Mouse (Mus musculus): ENCODE measurements around the gene Gm10306. TPM values are rescaled to one million over a fixed set of nuclear protein-coding genes. Genes with fewer than 3 reads are reported as not detected.
A peak's percentile ranks its signal among the peaks of the same experiment; 100 is the strongest.

Gene Gm10306
- total RNA-seq (2021) = not detected

DNA sequence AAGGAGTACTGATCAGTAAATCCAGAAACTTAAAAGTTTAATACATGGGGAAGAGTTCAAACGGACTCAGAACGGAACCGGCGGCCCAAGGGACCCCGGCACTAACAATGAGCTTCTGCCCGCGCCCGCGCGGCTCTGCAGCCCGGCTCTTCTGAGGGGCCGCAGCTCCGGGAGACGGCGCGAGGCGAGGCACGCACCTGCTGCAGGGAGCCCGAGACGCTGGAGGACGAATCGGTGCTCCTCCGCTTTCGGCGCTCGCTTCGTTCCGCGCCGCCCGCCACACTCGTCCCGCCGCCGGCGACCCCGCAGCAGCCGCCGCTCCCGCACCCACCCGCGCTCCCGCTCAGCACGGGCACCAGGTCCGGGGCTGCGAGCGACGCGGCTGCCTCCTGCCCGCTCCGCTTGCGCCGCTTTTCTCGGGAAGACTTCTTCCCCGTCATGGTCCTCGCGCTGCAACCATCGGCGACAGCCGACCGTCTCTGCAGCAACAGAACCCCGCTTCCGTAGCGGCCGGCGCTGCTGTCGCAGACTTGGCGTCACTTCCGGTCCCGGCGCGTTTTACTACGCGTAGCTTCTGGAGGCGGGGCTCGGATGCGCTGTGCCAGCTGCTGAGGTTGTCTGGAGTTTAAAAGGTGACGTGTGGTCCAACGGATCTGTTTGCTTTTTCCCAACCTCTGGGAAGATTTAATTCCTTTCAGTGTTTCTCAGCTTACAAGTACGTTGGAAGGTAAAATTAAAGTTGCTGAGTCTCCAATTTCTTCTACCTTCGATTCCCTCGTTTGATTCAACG lies at the start of gene Gm10306, which contains the start of gene Caap1:
Gene Gm10306 (plus strand): TSS at position 282 of the 790 bp plus-strand sequence.
Gene Caap1 (minus strand): TSS at position 532 of the 790 bp plus-strand sequence.
- peak; percentile 93 to 96 for DNase-seq (ENCODE audit: extremely low spot score in 1 of 2, low spot score in 2 of 2)
- intact Hi-C loops (cut with DNase I) = no loop called here

DNA sequence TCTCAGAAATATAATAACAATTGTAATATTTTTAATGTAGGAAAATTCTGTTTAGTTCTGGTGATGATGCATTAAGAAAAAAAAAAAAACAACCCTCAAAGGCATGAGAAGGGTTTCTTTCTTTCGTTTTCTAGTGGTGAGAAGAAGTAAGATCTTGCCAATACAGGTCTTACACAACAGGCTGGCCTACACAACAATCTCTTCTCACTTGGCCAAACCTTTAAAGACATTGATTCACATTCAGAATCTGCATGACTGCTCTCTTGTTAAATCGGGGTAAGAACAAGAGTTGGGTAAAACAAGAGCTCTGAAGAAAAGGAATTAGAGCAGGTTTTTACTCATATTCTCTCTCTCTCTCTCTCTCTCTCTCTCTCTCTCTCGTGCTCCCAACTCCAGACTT lies 41.0 kb upstream of the Gm10306 start:
- DNase-seq (ENCODE audit: extremely low spot score in 1 of 2, low spot score in 2 of 2) = no peak
- intact Hi-C loops (cut with DNase I) = no loop called here

DNA sequence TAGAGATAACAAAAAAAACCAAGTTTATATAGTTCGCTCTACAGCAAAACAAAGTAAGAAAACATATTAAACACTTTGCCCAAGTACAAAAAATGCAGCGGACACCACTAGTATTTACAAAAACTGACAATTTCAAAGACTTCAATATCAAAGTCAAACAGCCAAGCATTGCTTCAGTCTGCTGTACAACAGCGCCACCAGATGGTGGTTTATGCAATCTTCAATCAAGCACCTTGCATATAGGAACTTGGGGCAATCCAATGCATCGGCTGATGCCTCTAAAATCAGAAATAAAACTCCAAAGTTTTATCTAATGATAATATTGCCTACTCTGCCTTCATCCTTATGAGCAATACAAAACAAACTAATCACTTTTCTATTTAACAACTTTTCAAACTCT lies 38.7 kb upstream of the Gm10306 start:
- DNase-seq (ENCODE audit: extremely low spot score in 1 of 2, low spot score in 2 of 2) = peak; percentile 17 to 52
- intact Hi-C loops (cut with DNase I) = no loop called here

DNA sequence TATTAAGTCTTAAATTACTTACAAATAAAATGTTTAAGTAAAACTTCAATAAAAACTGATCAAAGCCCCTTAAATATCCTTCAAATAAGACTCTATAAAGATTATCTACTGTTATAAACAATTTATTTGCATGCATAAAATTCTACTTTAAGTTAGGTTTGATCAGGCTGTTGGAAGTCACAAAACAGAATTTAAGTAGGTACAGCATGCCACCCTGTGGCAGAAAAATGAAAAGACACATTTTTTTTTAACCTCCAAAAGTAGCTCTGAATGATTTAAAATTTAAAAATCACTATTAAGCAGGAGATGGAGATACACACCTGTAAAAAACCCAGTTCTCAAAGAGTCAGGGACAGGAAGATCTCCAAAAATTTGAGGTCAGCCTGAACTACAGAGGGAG lies 33.0 kb upstream of the Gm10306 start:
- no peak for DNase-seq (ENCODE audit: extremely low spot score in 1 of 2, low spot score in 2 of 2)
- intact Hi-C loops (cut with DNase I) = loop anchor here (10.0 kb wide), 2 partner anchors 389 to 519 kb away; no protein-coding TSS in a partner anchor

DNA sequence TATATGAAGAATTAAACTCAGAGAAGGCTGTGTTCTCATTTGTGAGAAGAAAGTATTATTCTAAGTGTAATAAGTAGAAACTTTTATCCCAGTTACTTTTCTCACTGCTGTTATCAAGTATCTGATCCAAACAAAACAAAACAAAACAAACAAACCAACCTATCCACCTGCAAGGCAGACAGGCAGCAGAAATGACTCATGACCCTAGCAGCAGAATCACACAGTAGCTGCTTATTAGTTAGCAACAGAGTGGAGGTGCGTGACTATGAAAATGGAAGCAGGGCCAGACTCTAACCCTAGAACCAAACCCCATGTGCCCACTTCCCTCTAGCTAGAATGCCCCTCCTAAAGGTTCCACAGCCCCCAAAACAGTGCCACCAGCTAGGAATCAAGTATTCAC lies 26.9 kb upstream of the Gm10306 start:
- DNase-seq (ENCODE audit: extremely low spot score in 1 of 2, low spot score in 2 of 2) = no peak
- intact Hi-C loops (cut with DNase I) = loop anchor here (10.0 kb wide), 2 partner anchors 395 to 525 kb away; no protein-coding TSS in a partner anchor

DNA sequence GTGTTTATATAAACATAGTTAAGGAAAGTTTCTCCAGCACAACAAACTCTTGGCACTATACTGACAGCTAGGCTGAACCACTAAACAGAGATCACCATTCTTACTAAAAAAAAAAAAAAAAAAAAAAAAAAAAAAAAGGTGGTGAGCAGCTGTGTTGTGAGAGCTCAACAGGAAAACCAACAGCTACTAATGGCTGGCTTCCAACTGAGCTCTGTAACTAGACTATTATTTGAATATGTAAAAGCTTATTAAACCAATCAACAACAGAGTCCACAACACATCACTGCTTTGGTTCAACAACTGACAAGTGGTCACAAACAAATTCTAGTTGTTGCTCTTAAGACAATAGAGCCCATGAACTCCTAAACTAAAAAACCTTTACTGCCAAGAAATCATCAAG lies 23.1 kb upstream of the Gm10306 start:
- intact Hi-C loops (cut with DNase I) = no loop called here
- DNase-seq (ENCODE audit: extremely low spot score in 1 of 2, low spot score in 2 of 2) = no peak

DNA sequence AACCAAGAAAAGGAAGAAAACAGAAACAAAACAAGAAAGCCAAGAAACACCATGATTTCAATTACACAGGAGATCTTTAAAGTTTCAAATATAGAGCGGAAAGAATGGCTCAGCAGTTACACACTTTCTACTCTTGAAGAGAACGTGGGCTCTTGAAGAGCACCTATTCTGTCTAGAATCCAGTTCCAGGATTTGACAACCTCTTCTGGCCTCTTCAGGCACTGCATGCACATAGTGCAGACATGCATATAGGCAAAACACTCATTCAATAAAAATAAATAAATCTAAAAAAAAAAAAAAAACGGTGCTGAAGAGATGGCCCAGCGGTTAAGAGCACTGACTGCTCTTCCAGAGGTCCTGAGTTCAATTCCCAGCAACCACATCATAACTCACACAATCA lies 13.3 kb upstream of the Gm10306 start:
- intact Hi-C loops (cut with DNase I) = no loop called here
- no peak for DNase-seq (ENCODE audit: extremely low spot score in 1 of 2, low spot score in 2 of 2)

DNA sequence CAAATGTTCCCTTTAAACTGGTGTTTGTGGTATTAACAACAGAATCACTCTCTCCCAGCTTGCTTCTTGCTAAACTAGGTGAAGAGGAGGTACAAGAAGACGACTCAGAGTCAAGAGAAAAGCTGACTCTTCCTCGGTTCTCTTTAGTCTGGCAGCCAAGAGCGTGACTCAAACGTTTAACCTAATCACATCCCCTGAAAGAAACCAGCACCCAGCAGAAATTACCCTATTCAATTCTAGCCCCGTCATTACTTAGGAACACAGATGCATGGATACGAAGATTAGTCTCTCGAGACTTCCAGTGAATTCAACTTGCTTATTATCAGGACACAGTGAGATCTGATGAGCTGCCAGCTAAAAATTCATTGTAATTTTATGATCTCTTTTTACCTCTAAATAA lies 12.0 kb upstream of the Gm10306 start:
- no peak for DNase-seq (ENCODE audit: extremely low spot score in 1 of 2, low spot score in 2 of 2)
- intact Hi-C loops (cut with DNase I) = no loop called here

DNA sequence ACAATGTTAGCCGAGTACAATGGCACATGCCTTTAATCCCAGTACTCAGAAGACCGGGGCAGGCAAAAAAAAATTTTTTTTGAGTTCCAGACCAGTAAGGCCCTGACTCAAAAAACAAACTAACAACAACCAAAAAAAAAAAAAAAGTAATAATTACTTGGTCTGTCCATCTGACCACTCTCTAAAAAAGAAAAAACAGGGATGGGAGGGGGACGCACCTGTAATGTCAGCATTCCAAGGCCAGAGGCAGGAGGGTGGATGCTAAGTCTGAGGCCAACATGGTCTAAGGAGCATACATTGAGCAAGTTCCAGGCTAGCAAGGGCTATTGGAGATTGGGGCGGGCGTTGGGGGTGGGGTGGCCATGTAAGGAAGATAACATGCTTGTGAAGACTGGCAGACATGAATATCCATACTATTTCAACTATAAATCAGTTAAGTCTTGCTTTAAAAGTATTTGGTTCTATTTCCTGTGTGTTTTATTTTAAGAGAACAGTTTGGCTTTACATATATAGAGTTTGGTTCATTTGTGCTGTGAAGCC lies 1.3 kb upstream of the Gm10306 start:
- intact Hi-C loops (cut with DNase I) = no loop called here
- no peak for DNase-seq (ENCODE audit: extremely low spot score in 1 of 2, low spot score in 2 of 2)

DNA sequence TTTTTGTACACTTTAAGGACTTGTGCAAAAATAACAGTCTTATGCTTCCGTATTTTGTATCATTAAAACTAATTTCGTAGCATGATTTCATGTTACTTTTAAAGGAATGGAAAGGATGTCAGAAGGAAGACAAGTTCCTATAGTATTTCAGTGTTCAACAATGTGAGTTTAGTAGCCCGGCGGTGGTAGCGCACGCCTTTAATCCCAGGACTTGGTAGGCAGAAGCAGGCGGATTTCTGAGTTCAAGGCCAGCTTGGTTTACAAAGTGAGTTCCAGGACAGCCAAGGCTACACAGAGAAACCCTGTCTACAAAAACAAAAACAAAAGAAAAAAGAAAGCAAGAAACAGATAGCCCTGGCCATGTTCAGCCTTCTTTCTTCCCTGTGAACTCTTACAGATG lies 799 bp downstream of the Gm10306 start:
- no peak for DNase-seq (ENCODE audit: extremely low spot score in 1 of 2, low spot score in 2 of 2)
- intact Hi-C loops (cut with DNase I) = no loop called here

DNA sequence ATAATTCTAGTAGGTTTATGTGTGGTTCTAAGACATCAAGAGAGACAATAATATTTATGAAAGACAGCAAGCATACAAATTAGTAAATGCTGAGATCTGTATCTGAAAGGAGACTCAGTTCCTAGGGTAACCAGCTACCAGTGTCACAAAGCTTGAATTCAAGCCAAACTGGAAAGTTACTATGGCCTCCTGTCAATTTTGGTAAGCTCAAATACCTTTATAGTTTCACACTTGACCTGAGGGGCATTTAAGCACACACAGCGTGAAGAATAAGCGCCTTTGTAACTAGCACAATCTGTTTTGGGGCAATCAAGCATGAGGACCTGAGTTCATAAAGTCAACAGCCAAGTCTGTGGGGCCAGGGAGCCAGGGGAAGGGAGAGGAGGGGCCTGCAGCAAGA lies 2.9 kb downstream of the Gm10306 start:
- intact Hi-C loops (cut with DNase I) = no loop called here
- DNase-seq (ENCODE audit: extremely low spot score in 1 of 2, low spot score in 2 of 2) = no peak

DNA sequence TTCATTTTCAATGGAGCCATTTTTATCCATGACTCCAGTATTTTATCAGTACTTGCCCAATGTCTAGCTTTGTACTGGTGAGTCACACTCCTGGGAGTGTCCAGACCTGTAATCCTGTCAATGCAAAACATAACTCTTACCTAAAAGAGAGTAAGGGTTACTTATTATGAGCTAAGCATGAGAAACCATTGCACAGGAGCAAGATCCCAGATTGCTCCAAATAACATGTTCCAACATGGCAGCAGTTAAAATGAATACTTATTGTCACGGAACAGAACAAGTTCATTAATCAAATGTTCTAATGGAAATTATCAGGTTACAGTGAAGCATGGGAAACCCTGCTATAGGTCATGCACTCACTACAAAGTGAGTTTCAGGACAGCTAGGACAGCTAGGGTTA lies 4.0 kb downstream of the Gm10306 start:
- intact Hi-C loops (cut with DNase I) = no loop called here
- no peak for DNase-seq (ENCODE audit: extremely low spot score in 1 of 2, low spot score in 2 of 2)

DNA sequence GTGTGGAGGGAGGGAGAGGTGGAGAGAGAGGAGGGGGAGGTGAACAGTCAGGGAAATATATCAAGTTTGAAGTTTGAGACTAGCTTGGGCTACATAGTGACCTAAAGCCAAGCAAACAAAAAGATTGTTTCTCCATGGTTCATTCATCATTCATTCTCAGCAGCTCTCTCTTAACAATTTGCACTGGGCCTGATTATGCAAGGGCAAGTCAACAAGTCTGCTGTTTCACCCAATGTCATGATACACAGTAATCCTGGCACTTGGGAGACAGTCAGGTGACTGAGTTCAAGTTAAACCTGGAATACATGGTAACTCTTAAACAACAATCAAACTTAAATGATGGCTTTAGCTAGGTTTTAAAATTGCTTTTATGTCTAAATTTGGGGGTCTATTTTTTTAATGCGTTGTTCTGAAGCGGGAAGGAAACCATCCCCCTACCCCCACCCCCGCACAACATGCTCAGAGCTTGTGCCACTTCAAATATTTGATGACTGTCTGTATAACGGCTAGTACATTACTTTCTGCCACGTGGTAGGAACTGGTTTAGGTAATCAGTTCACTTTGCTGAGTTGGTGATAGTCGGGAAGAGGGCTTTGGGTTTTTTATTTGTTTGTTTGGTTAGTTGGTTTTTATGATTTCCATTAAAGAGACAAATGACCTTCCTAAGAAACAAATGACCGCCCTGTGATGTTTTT lies 5.8 kb downstream of the Gm10306 start:
- DNase-seq (ENCODE audit: extremely low spot score in 1 of 2, low spot score in 2 of 2) = no peak
- intact Hi-C loops (cut with DNase I) = no loop called here

DNA sequence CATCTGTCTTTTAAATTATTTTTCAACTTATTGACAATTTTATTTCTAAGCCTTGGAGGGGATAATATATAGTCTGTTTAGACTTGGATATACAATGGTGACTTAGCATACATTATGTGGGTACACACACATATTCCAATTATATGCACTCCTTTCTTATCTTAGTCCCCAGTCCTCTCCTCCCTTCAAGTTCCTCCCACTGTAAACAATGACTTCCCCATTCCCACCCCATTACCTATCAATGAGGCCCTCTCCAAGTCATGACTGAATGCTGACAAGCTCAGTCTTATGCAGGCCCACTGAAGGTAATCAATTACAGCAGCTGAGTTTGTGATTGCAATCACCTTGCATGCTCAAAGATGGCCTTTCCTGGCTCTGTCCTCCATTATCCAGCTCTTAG lies 8.0 kb downstream of the Gm10306 start:
- intact Hi-C loops (cut with DNase I) = no loop called here
- no peak for DNase-seq (ENCODE audit: extremely low spot score in 1 of 2, low spot score in 2 of 2)

DNA sequence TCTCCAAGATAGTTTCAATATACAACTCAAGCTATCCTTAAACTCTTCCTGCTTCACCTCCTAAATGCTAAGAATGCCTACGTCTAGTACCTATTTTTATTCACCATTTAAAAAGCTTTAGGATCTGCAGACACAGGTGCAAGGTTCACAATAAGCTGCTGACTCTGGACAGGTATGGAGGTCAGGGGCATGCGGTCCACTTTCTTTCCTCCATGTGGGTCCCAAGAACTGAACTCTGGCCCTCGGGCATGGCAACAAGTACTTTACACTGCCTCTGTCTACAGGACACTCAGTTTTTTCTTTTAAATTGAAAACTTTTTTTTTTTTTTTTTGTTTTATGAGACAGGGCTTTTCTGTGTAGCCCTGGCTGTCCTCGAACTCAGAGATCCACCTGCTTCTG lies 16.3 kb downstream of the Gm10306 start:
- no peak for DNase-seq (ENCODE audit: extremely low spot score in 1 of 2, low spot score in 2 of 2)
- intact Hi-C loops (cut with DNase I) = loop anchor here (10.0 kb wide), 1 partner anchor 382 kb away; no protein-coding TSS in a partner anchor

DNA sequence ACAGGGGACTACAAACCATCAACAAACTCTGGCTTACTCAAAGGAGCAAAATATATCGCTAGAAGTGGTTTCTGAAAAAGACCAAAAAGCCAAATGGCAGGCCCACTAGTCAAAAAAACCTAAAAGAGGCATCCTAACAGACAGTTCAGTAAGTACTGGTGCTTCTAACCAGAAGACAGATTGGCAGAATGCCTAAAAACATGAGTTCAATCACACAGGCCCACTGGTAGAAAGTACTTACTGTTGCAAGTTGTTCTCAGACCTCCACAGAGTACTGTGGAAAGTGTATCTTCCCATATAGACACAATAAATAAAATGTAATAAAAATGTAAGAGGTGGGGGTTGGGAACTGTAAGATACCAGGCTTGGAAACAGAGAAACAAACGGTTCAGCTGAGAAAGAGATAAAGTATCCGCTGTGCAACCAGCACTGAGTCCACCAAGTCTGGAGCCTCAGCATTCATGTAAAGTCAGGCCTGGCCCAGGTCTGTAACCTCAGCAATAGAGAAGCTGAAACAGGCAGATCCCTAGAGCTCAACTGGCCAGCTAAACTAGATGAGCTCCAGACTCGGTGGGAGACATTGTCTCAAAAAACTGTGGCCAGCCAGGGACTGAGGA lies 35.5 kb downstream of the Gm10306 start:
- DNase-seq (ENCODE audit: extremely low spot score in 1 of 2, low spot score in 2 of 2) = no peak
- intact Hi-C loops (cut with DNase I) = no loop called here

DNA sequence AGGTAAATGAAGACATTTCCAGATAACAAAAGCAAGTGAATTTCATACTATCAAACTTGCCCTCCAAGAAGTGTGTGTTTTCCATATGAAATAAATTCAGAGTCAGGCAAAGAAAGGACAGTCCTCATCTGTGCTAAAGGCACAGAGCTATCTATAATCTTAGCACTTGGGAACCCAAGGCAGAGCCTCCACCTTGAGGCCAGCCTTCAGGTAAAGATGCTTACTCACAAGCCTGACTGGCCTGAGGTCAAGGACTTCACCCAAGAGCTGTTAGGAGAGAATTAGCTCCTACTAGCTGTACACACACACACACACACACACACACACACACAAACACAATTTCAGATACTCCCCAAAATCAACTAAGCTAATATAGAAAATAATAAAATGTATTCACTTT lies 36.4 kb downstream of the Gm10306 start:
- intact Hi-C loops (cut with DNase I) = no loop called here
- no peak for DNase-seq (ENCODE audit: extremely low spot score in 1 of 2, low spot score in 2 of 2)

DNA sequence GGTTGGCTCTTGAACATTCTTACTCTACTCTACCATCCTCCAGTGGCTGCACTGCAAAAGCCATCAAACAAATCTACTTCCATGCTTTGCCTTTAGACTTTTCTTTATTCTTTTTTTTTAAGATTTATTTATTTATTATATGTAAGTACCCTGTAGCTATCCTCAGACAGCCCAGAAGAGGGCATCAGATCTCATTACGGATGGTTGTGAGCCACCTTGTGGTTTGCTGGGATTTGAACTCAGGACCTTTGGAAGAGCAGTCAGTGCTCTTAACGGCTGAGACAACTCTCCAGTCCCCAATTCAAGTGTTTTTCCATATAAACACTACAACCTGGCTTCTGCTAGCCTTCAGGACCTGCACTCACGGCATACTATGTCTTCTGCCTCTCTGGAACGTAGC lies 45.0 kb downstream of the Gm10306 start:
- no peak for DNase-seq (ENCODE audit: extremely low spot score in 1 of 2, low spot score in 2 of 2)
- intact Hi-C loops (cut with DNase I) = no loop called here

DNA sequence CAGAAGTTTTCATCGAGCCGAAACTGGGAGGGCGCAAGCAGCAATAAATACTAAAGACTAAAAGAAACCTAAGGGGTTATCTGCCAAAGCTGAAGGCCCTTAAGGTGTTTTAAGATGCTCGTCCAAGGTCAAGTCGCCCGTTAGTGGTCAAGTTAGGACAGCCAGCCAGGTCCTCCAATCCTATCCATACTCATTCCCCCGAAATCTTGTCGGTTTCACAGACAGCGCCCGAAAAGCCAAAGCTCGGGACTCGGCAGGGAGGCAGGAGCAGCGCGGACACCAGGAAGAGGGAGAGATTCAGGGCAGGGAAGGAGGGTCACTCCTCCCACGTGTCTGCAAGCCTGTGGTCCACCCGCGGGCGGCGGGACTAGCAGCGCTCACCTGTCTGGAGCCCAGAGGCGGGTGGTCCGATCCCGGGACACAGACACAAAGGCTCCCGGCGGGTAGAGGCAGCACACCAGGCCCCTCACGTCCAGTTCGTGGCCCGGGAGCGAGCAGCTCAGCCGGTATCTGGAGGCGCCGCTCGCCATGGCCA lies 46.2 kb downstream of the Gm10306 start:
- intact Hi-C loops (cut with DNase I) = no loop called here
- peak in 1 of 2 experiments; percentile 4 for DNase-seq (ENCODE audit: extremely low spot score in 1 of 2, low spot score in 2 of 2)
